Mouse (Mus musculus) embryonic facial prominence, embryonic 15.5 days (tissue): ENCODE measurements around the gene Anks4b. TPM values are rescaled to one million over a fixed set of nuclear protein-coding genes. Genes with fewer than 3 reads are reported as not detected.

Experiments
- ATAC-seq: fragments of 200-750 bp; cut with Nextera tagmentation; 2 replicates; pipeline ENCODE4 v1.8.0; 2017; ENCODE audit warnings: low read depth, moderate TSS enrichment; ENCODE audit not compliant: insufficient number of reproducible peaks, low FRiP score, low TSS enrichment
- H3K27ac ChIP-seq: fragments of 300-500 bp; sonication (generic); replicated peaks from 2 replicates; pipeline ENCODE4 v1.5.1; 2015; ENCODE audit warnings: mild to moderate bottlenecking, inconsistent platforms
- H3K27me3 ChIP-seq: fragments of 300-500 bp; sonication (generic); 2 replicates; pipeline ENCODE4 v1.6.1; 2015; ENCODE audit warnings: inconsistent platforms
- H3K36me3 ChIP-seq: fragments of 300-500 bp; sonication (generic); 2 replicates; pipeline ENCODE4 v1.6.1; 2015; ENCODE audit warnings: mild to moderate bottlenecking, inconsistent platforms
- H3K4me1 ChIP-seq: fragments of 300-500 bp; sonication (generic); 2 replicates; pipeline ENCODE4 v1.6.1; 2015; ENCODE audit warnings: inconsistent platforms
- H3K4me2 ChIP-seq: fragments of 300-500 bp; sonication (generic); replicated peaks from 2 replicates; pipeline ENCODE4 v1.6.1; 2015; ENCODE audit warnings: mild to moderate bottlenecking, inconsistent platforms
- H3K4me3 ChIP-seq: fragments of 300-500 bp; sonication (generic); replicated peaks from 2 replicates; pipeline ENCODE4 v1.5.1; 2015; ENCODE audit warnings: mild to moderate bottlenecking, inconsistent platforms
- H3K9ac ChIP-seq: fragments of 300-500 bp; sonication (generic); 2 replicates; pipeline ENCODE4 v1.6.1; 2015; ENCODE audit warnings: inconsistent platforms
- H3K9me3 ChIP-seq: fragments of 300-500 bp; sonication (generic); replicated peaks from 2 replicates; pipeline ENCODE4 v1.6.1; 2016; ENCODE audit warnings: inconsistent platforms
- WGBS: fragments of 180-500 bp; shearing (Covaris S2); methylation state at CpG from one replicate; pipeline ENCODE4 v1.1.7; 2015; 5-methylcytosine and 5-hydroxymethylcytosine counted together
- polyA plus RNA-seq: library from polyadenylated mRNA; unstranded; fragments of >200 nt; fragmentation: Nextera tagmentation; extraction: Ambion mirVana; gene quantifications from 2 replicates; pipeline ENCODE4 v1.2.1, GENCODE M21; 2015

Gene Anks4b
- polyA plus RNA-seq, 1 experiment from 2014 or later: not detected

GRCm38 (mm10) chr7:120189369-120190149, 15.9 kb downstream of the Anks4b start:
- Histone ChIP-seq H3K9me3 (no peaks in the 10 kb centered on the region), H3K4me3 (no peak overlapping the region), H3K9ac (no peak overlapping the region), H3K27ac (no peak overlapping the region), H3K4me2 (no peak overlapping the region), H3K36me3 (no peaks in the 10 kb centered on the region), H3K27me3 (no peaks in the 10 kb centered on the region), H3K4me1 (0 out of 2 replicates have a peak, but pooled peaks cover 7% of the 10 kb centered on the region)
- 56% methylated on average over 8 of the region's 8 CpGs for WGBS
- ATAC-seq: no peak

- no peak for ATAC-seq
- Histone ChIP-seq H3K36me3 (no peaks in the 10 kb centered on the region), H3K27me3 (no peaks in the 10 kb centered on the region), H3K9me3 (no peaks in the 10 kb centered on the region), H3K27ac (no peak overlapping the region), H3K4me1 (0 out of 2 replicates have a peak, but pooled peaks cover 7% of the 10 kb centered on the region), H3K9ac (no peak overlapping the region), H3K4me2 (no peak overlapping the region), H3K4me3 (no peak overlapping the region)
- WGBS: 38% methylated on average over 8 of the region's 8 CpGs
Measured at GRCm38 (mm10) chr7:120190150-120190665, 16.6 kb downstream of the Anks4b start.

- Histone ChIP-seq H3K9me3 (no peaks in the 10 kb centered on the region), H3K27ac (no peak overlapping the region), H3K4me1 (0 out of 2 replicates have a peak, but pooled peaks cover 7% of the 10 kb centered on the region), H3K27me3 (no peaks in the 10 kb centered on the region), H3K9ac (no peak overlapping the region), H3K4me3 (no peak overlapping the region), H3K36me3 (no peaks in the 10 kb centered on the region), H3K4me2 (no peak overlapping the region)
- WGBS: 33% methylated on average over 3 of the region's 3 CpGs
- ATAC-seq: no peak
Measured at GRCm38 (mm10) chr7:120192207-120192606, 18.5 kb downstream of the Anks4b start.

GRCm38 (mm10) chr7:120192816-120193215, 19.2 kb downstream of the Anks4b start:
- H3K9ac ChIP-seq: no peak overlapping the region
- no peaks in the 10 kb centered on the region for H3K36me3 ChIP-seq
- H3K4me3 ChIP-seq: no peak overlapping the region
- H3K27ac ChIP-seq: no peak overlapping the region
- H3K4me2 ChIP-seq: no peak overlapping the region
- 85% methylated on average over 6 of the region's 6 CpGs for WGBS
- H3K4me1 ChIP-seq: 0 out of 2 replicates have a peak, but pooled peaks cover 7% of the 10 kb centered on the region
- H3K27me3 ChIP-seq: no peaks in the 10 kb centered on the region
- no peaks in the 10 kb centered on the region for H3K9me3 ChIP-seq
- no peak for ATAC-seq

- no peak overlapping the region for H3K4me3 ChIP-seq
- no peaks in the 10 kb centered on the region for H3K9me3 ChIP-seq
- H3K36me3 ChIP-seq: no peaks in the 10 kb centered on the region
- no peak overlapping the region for H3K9ac ChIP-seq
- H3K27me3 ChIP-seq: 0 out of 2 replicates have a peak, but pooled peaks cover 2% of the 10 kb centered on the region
- no peak overlapping the region for H3K27ac ChIP-seq
- no peak overlapping the region for H3K4me2 ChIP-seq
- no peak for ATAC-seq
- H3K4me1 ChIP-seq: 0 out of 2 replicates have a peak, but pooled peaks cover 2% of the 10 kb centered on the region
- 82% methylated on average over 4 of the region's 4 CpGs for WGBS
Measured at GRCm38 (mm10) chr7:120195207-120195606, 21.5 kb downstream of the Anks4b start.

- peak overlapping the region; percentile 53 for H3K4me2 ChIP-seq
- H3K9me3 ChIP-seq: no peaks in the 10 kb centered on the region
- peak overlapping the region; percentile 35 for H3K4me3 ChIP-seq
- WGBS: 3% methylated on average over 14 of the region's 14 CpGs
- peaks cover 9% of the 10 kb centered on the region; the same call in 1 of the 2 replicates for H3K4me1 ChIP-seq
- ATAC-seq: no peak
- H3K9ac ChIP-seq: no peak overlapping the region
- H3K27me3 ChIP-seq: peaks cover 20% of the 10 kb centered on the region
- H3K36me3 ChIP-seq: no peaks in the 10 kb centered on the region
- H3K27ac ChIP-seq: no peak overlapping the region
Measured at GRCm38 (mm10) chr7:120201231-120201744, 27.6 kb downstream of the Anks4b start.

- H3K27ac ChIP-seq: no peak within 1 kb of the TSS
- H3K27me3 ChIP-seq: peaks cover 20% of the 10 kb centered on the region
- H3K4me2 ChIP-seq: peak within 1 kb of the TSS; percentile 53
- H3K4me3 ChIP-seq: peak within 1 kb of the TSS; percentile 35
- WGBS: 1% methylated on average over 26 of the region's 26 CpGs
- no peaks in the 10 kb centered on the region for H3K36me3 ChIP-seq
- no peak within 1 kb of the TSS for H3K9ac ChIP-seq
- no peaks in the 10 kb centered on the region for H3K9me3 ChIP-seq
- ATAC-seq: 0 out of 2 replicates have a peak, but pooled peaks have one; percentile 35
- H3K4me1 ChIP-seq: peaks cover 9% of the 10 kb centered on the region; the same call in 1 of the 2 replicates
Measured at GRCm38 (mm10) chr7:120201771-120202170, 28.1 kb downstream of the Anks4b start, which contains the start of gene Crym. Crym (minus strand) TSS chr7:120202111.

- Histone ChIP-seq H3K4me1 (peaks cover 9% of the 10 kb centered on the region; the same call in 1 of the 2 replicates), H3K4me2 (no peak within 1 kb of the TSS), H3K9me3 (no peaks in the 10 kb centered on the region), H3K27me3 (peaks cover 20% of the 10 kb centered on the region), H3K9ac (no peak within 1 kb of the TSS), H3K36me3 (no peaks in the 10 kb centered on the region), H3K4me3 (no peak within 1 kb of the TSS), H3K27ac (no peak within 1 kb of the TSS)
- peak; percentile 64 for ATAC-seq
- WGBS: 2% methylated on average over 26 of the region's 26 CpGs
Measured at GRCm38 (mm10) chr7:120203789-120204188, 30.1 kb downstream of the Anks4b start, which contains the start of gene Abca14. Abca14 (plus strand) TSS chr7:120203961.

GRCm38 (mm10) chr7:120205989-120206388, 32.3 kb downstream of the Anks4b start:
- Histone ChIP-seq H3K9ac (no peak overlapping the region), H3K27ac (no peak overlapping the region), H3K4me1 (peaks cover 9% of the 10 kb centered on the region; the same call in 1 of the 2 replicates), H3K4me3 (no peak overlapping the region), H3K4me2 (no peak overlapping the region), H3K36me3 (no peaks in the 10 kb centered on the region), H3K27me3 (peaks cover 10% of the 10 kb centered on the region), H3K9me3 (no peaks in the 10 kb centered on the region)
- no peak for ATAC-seq
- 62% methylated on average over 9 of the region's 9 CpGs for WGBS

GRCm38 (mm10) chr7:120228541-120228940, 54.9 kb downstream of the Anks4b start:
- Histone ChIP-seq H3K27me3 (no peaks in the 10 kb centered on the region), H3K9ac (no peak overlapping the region), H3K4me3 (no peak overlapping the region), H3K9me3 (no peaks in the 10 kb centered on the region), H3K4me1 (no peaks in the 10 kb centered on the region), H3K36me3 (no peaks in the 10 kb centered on the region), H3K27ac (no peak overlapping the region), H3K4me2 (no peak overlapping the region)
- no peak for ATAC-seq
